Mouse (Mus musculus): Measurements from ENCODE around the gene Gm8994. TPM values are rescaled to one million over a fixed set of nuclear protein-coding genes. Genes with fewer than 3 reads are reported as not detected.

Gene Gm8994
- polyA plus RNA-seq, 1 experiment from 2014 or later, result not detected

GRCm38 (mm10) chr6:136345641-136346040, 18.3 kb downstream of the Gm8994 start:
- 86% methylated on average over 7 of the region's 7 CpGs for WGBS
- Histone ChIP-seq H3K27ac (ENCODE audit: low read length) (no peak overlapping the region), H3K9ac (ENCODE audit: low read depth, low read length) (no peak overlapping the region), H3K9me3 (replicated peaks; ENCODE audit: control insufficient read depth, low read length, poor library complexity, severe bottlenecking) (no peaks in the 10 kb centered on the region), H3K4me1 (ENCODE audit: control insufficient read depth, insufficient read depth, low read length) (no peaks in the 10 kb centered on the region), H3K4me3 (ENCODE audit: low read depth, low read length) (no peak overlapping the region), H3K36me3 (ENCODE audit: control insufficient read depth, insufficient read depth, low read length) (no peaks in the 10 kb centered on the region), H3K4me2 (ENCODE audit: low read length) (no peak overlapping the region), H3K27me3 (ENCODE audit: control insufficient read depth, insufficient read depth, low read depth, low read length) (no peaks in the 10 kb centered on the region)
- ATAC-seq, result no peak

GRCm38 (mm10) chr6:136347053-136347452, 19.7 kb downstream of the Gm8994 start:
- Histone ChIP-seq H3K27me3 (ENCODE audit: control insufficient read depth, insufficient read depth, low read depth, low read length) (no peaks in the 10 kb centered on the region), H3K4me1 (ENCODE audit: control insufficient read depth, insufficient read depth, low read length) (no peaks in the 10 kb centered on the region), H3K9me3 (replicated peaks; ENCODE audit: control insufficient read depth, low read length, poor library complexity, severe bottlenecking) (no peaks in the 10 kb centered on the region), H3K36me3 (ENCODE audit: control insufficient read depth, insufficient read depth, low read length) (no peaks in the 10 kb centered on the region), H3K27ac (ENCODE audit: low read length) (no peak overlapping the region), H3K9ac (ENCODE audit: low read depth, low read length) (no peak overlapping the region), H3K4me3 (ENCODE audit: low read depth, low read length) (no peak overlapping the region), H3K4me2 (ENCODE audit: low read length) (no peak overlapping the region)
- WGBS, result 26% methylated on average over 5 of the region's 5 CpGs
- no peak for ATAC-seq

- ATAC-seq, result no peak
- Histone ChIP-seq H3K27ac (ENCODE audit: low read length) (no peak overlapping the region), H3K4me2 (ENCODE audit: low read length) (no peak overlapping the region), H3K36me3 (ENCODE audit: control insufficient read depth, insufficient read depth, low read length) (no peaks in the 10 kb centered on the region), H3K4me1 (ENCODE audit: control insufficient read depth, insufficient read depth, low read length) (no peaks in the 10 kb centered on the region), H3K4me3 (ENCODE audit: low read depth, low read length) (no peak overlapping the region), H3K9me3 (replicated peaks; ENCODE audit: control insufficient read depth, low read length, poor library complexity, severe bottlenecking) (no peaks in the 10 kb centered on the region), H3K27me3 (ENCODE audit: control insufficient read depth, insufficient read depth, low read depth, low read length) (no peaks in the 10 kb centered on the region), H3K9ac (ENCODE audit: low read depth, low read length) (no peak overlapping the region)
- WGBS, result 47% methylated on average over 9 of the region's 9 CpGs
Measured at GRCm38 (mm10) chr6:136347631-136348030, 20.3 kb downstream of the Gm8994 start.

GRCm38 (mm10) chr6:136353399-136354184, 26.3 kb downstream of the Gm8994 start:
- ATAC-seq, result peak; percentile 72
- 41% methylated on average over 11 of the region's 11 CpGs for WGBS
- Histone ChIP-seq H3K27ac (ENCODE audit: low read length) (peak overlapping the region; percentile 39; the same call in 1 of the 2 replicates), H3K9ac (ENCODE audit: low read depth, low read length) (no peak overlapping the region), H3K4me2 (ENCODE audit: low read length) (no peak overlapping the region), H3K36me3 (ENCODE audit: control insufficient read depth, insufficient read depth, low read length) (no peaks in the 10 kb centered on the region), H3K4me3 (ENCODE audit: low read depth, low read length) (no peak overlapping the region), H3K27me3 (ENCODE audit: control insufficient read depth, insufficient read depth, low read depth, low read length) (no peaks in the 10 kb centered on the region), H3K9me3 (replicated peaks; ENCODE audit: control insufficient read depth, low read length, poor library complexity, severe bottlenecking) (no peaks in the 10 kb centered on the region), H3K4me1 (ENCODE audit: control insufficient read depth, insufficient read depth, low read length) (0 out of 2 replicates have a peak, but pooled peaks cover 2% of the 10 kb centered on the region)

GRCm38 (mm10) chr6:136358471-136358870, 31.1 kb downstream of the Gm8994 start:
- Histone ChIP-seq H3K27me3 (ENCODE audit: control insufficient read depth, insufficient read depth, low read depth, low read length) (no peaks in the 10 kb centered on the region), H3K36me3 (ENCODE audit: control insufficient read depth, insufficient read depth, low read length) (no peaks in the 10 kb centered on the region), H3K9me3 (replicated peaks; ENCODE audit: control insufficient read depth, low read length, poor library complexity, severe bottlenecking) (no peaks in the 10 kb centered on the region), H3K9ac (ENCODE audit: low read depth, low read length) (no peak overlapping the region), H3K4me3 (ENCODE audit: low read depth, low read length) (no peak overlapping the region), H3K4me1 (ENCODE audit: control insufficient read depth, insufficient read depth, low read length) (0 out of 2 replicates have a peak, but pooled peaks cover 1% of the 10 kb centered on the region), H3K27ac (ENCODE audit: low read length) (no peak overlapping the region), H3K4me2 (ENCODE audit: low read length) (no peak overlapping the region)
- ATAC-seq, result no peak
- 72% methylated on average over 5 of the region's 5 CpGs for WGBS

- Histone ChIP-seq H3K27ac (ENCODE audit: low read length) (no peak overlapping the region), H3K4me1 (ENCODE audit: control insufficient read depth, insufficient read depth, low read length) (peaks cover 6% of the 10 kb centered on the region; the same call in 1 of the 2 replicates), H3K9ac (ENCODE audit: low read depth, low read length) (no peak overlapping the region), H3K4me3 (ENCODE audit: low read depth, low read length) (no peak overlapping the region), H3K4me2 (ENCODE audit: low read length) (no peak overlapping the region), H3K9me3 (replicated peaks; ENCODE audit: control insufficient read depth, low read length, poor library complexity, severe bottlenecking) (no peaks in the 10 kb centered on the region), H3K36me3 (ENCODE audit: control insufficient read depth, insufficient read depth, low read length) (no peaks in the 10 kb centered on the region), H3K27me3 (ENCODE audit: control insufficient read depth, insufficient read depth, low read depth, low read length) (no peaks in the 10 kb centered on the region)
- no peak for ATAC-seq
- WGBS, result 89% methylated on average over 8 of the region's 8 CpGs
Measured at GRCm38 (mm10) chr6:136363313-136363712, 36.0 kb downstream of the Gm8994 start.

- peaks cover 6% of the 10 kb centered on the region; the same call in 1 of the 2 replicates for H3K4me1 ChIP-seq (ENCODE audit: control insufficient read depth, insufficient read depth, low read length)
- no peak overlapping the region for H3K9ac ChIP-seq (ENCODE audit: low read depth, low read length)
- H3K4me3 ChIP-seq (ENCODE audit: low read depth, low read length), result no peak overlapping the region
- H3K27ac ChIP-seq (ENCODE audit: low read length), result no peak overlapping the region
- H3K27me3 ChIP-seq (ENCODE audit: control insufficient read depth, insufficient read depth, low read depth, low read length), result no peaks in the 10 kb centered on the region
- no peaks in the 10 kb centered on the region for H3K36me3 ChIP-seq (ENCODE audit: control insufficient read depth, insufficient read depth, low read length)
- ATAC-seq, result no peak
- 50% methylated on average over 4 of the region's 4 CpGs for WGBS
- H3K9me3 ChIP-seq (replicated peaks; ENCODE audit: control insufficient read depth, low read length, poor library complexity, severe bottlenecking), result no peaks in the 10 kb centered on the region
- H3K4me2 ChIP-seq (ENCODE audit: low read length), result no peak overlapping the region
Measured at GRCm38 (mm10) chr6:136364008-136364407, 36.7 kb downstream of the Gm8994 start.

GRCm38 (mm10) chr6:136364430-136365098, 37.2 kb downstream of the Gm8994 start:
- Histone ChIP-seq H3K4me3 (ENCODE audit: low read depth, low read length) (no peak overlapping the region), H3K4me2 (ENCODE audit: low read length) (no peak overlapping the region), H3K4me1 (ENCODE audit: control insufficient read depth, insufficient read depth, low read length) (peaks cover 6% of the 10 kb centered on the region; the same call in 1 of the 2 replicates), H3K27ac (ENCODE audit: low read length) (no peak overlapping the region), H3K36me3 (ENCODE audit: control insufficient read depth, insufficient read depth, low read length) (no peaks in the 10 kb centered on the region), H3K27me3 (ENCODE audit: control insufficient read depth, insufficient read depth, low read depth, low read length) (no peaks in the 10 kb centered on the region), H3K9ac (ENCODE audit: low read depth, low read length) (no peak overlapping the region), H3K9me3 (replicated peaks; ENCODE audit: control insufficient read depth, low read length, poor library complexity, severe bottlenecking) (no peaks in the 10 kb centered on the region)
- WGBS, result 77% methylated on average over 12 of the region's 12 CpGs
- ATAC-seq, result 0 out of 2 replicates have a peak, but pooled peaks have one; percentile 11

- no peaks in the 10 kb centered on the region for H3K4me1 ChIP-seq (ENCODE audit: control insufficient read depth, insufficient read depth, low read length)
- H3K4me3 ChIP-seq (ENCODE audit: low read depth, low read length), result no peak overlapping the region
- H3K36me3 ChIP-seq (ENCODE audit: control insufficient read depth, insufficient read depth, low read length), result no peaks in the 10 kb centered on the region
- H3K27ac ChIP-seq (ENCODE audit: low read length), result no peak overlapping the region
- H3K4me2 ChIP-seq (ENCODE audit: low read length), result no peak overlapping the region
- ATAC-seq, result no peak
- H3K27me3 ChIP-seq (ENCODE audit: control insufficient read depth, insufficient read depth, low read depth, low read length), result no peaks in the 10 kb centered on the region
- H3K9ac ChIP-seq (ENCODE audit: low read depth, low read length), result no peak overlapping the region
- H3K9me3 ChIP-seq (replicated peaks; ENCODE audit: control insufficient read depth, low read length, poor library complexity, severe bottlenecking), result 0 out of 2 replicates have a peak, but pooled peaks cover 4% of the 10 kb centered on the region
Measured at GRCm38 (mm10) chr6:136376097-136376496, 48.8 kb downstream of the Gm8994 start.

All from midbrain, embryonic 16.5 days (tissue).